10 mouse cellular contexts compared by ENCODE assay signal in the genomic region with DNA sequence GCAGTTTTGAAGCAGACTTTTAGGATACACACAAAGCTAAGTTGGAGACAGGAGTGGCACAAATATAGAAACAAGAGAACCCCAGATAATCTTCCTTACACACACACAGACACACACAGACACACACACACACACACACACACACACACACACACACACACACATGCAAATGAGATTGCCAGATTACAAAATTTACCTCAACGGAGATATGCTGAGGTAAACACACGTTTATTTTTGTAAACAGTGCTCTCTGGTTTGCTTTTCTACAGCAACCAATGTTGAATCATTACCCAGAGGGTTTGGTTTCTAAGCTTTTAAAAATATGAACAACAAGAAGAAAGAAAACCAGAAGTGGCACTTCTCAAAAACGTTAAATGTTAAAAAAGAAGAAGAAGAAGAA. TPM values are rescaled to one million over a fixed set of nuclear protein-coding genes. Genes with fewer than 3 reads are reported as not detected.
DNase-seq lines count a peak whose midpoint lies in the region; ATAC-seq and TF ChIP-seq lines count a peak whose summit lies in the region.
"Had no signal": no experiment of that assay in that cellular context is flagged by ENCODE, and none has a peak within 500 bp of the region (broad histone marks: within the 10 kb centered on the region; RNA-seq: fewer than 3 reads in every experiment).

No protein-coding gene starts in this region.

- no peak for TF ChIP-seq EP300 in heart, adult 2 months (IDR thresholded peaks at IDR 0.05; ENCODE audit: insufficient read depth, low read depth, low read length)

- H3K9ac ChIP-seq in heart, embryonic 14.5 days (ENCODE audit: low read length): peak overlapping the region; percentile 25; the same call in 1 of the 2 replicates
- H3K9ac ChIP-seq in heart, adult 2 months (ENCODE audit: low read depth, low read length): no peak overlapping the region
- H3K9ac ChIP-seq in hindbrain, embryonic 12.5 days: peak overlapping the region; percentile 45; the same call in 1 of the 2 replicates
- peak overlapping the region; percentile 46; the same call in 1 of the 2 replicates for H3K9ac ChIP-seq in midbrain, embryonic 12.5 days (replicated peaks)

- 23% methylated on average over 3 of the region's 3 CpGs for whole genome bisulfite sequencing in heart, embryonic 14.5 days
- WGBS in heart, adult 2 months: 25% methylated on average over 3 of the region's 3 CpGs
- WGBS in bone marrow, adult 2 months: 2% methylated on average over 3 of the region's 3 CpGs
- WGBS in hindbrain, embryonic 12.5 days: 36% methylated on average over 3 of the region's 3 CpGs
- WGBS in midbrain, embryonic 12.5 days: 55% methylated on average over 3 of the region's 3 CpGs

- H3K4me3 ChIP-seq in heart, embryonic 14.5 days (ENCODE audit: control insufficient read depth in 1 of 2, insufficient read depth in 1 of 2, low read depth in 1 of 2, low read length in 2 of 2): peak overlapping the region in 1 of 2 experiments; percentile 16; a peak in 1 of 4 replicates
- no peak overlapping the region for H3K4me3 ChIP-seq in heart, adult 2 months
- peak overlapping the region; percentile 51 for H3K4me3 ChIP-seq in bone marrow, adult 2 months (replicated peaks; ENCODE audit: control insufficient read depth, low read depth, low read length)
- H3K4me3 ChIP-seq in hindbrain, embryonic 12.5 days: peak overlapping the region; percentile 89
- H3K4me3 ChIP-seq in midbrain, embryonic 12.5 days: peak overlapping the region; percentile 89; the same call in 1 of the 2 replicates
- no peak overlapping the region for H3K4me3 ChIP-seq in left cerebral cortex, adult 2 months

- no peaks in the 10 kb centered on the region for H3K36me3 ChIP-seq in heart, embryonic 14.5 days (ENCODE audit: control insufficient read depth, insufficient read depth, low read length)
- H3K36me3 ChIP-seq in heart, adult 2 months (ENCODE audit: control insufficient read depth, insufficient read depth, low read length): no peaks in the 10 kb centered on the region
- no peaks in the 10 kb centered on the region for H3K36me3 ChIP-seq in hindbrain, embryonic 12.5 days
- no peaks in the 10 kb centered on the region for H3K36me3 ChIP-seq in midbrain, embryonic 12.5 days

- H3K9me3 ChIP-seq in heart, embryonic 14.5 days (ENCODE audit: control insufficient read depth, low read length): no peaks in the 10 kb centered on the region
- H3K9me3 ChIP-seq in hindbrain, embryonic 12.5 days (replicated peaks): no peaks in the 10 kb centered on the region
- no peaks in the 10 kb centered on the region for H3K9me3 ChIP-seq in midbrain, embryonic 12.5 days

- peaks cover 0 to 12% of the 10 kb centered on the region in 2 experiments; a peak in 3 of 4 replicates for H3K4me1 ChIP-seq in heart, embryonic 14.5 days (ENCODE audit: control insufficient read depth in 2 of 2, insufficient read depth in 2 of 2, low read length in 2 of 2)
- H3K4me1 ChIP-seq in heart, adult 2 months (ENCODE audit: control insufficient read depth, insufficient read depth, low read length): peaks cover 2% of the 10 kb centered on the region
- H3K4me1 ChIP-seq in bone marrow, adult 2 months (ENCODE audit: control insufficient read depth, insufficient read depth, low read length): no peaks in the 10 kb centered on the region; the same call in 1 of the 2 replicates
- peaks cover 9% of the 10 kb centered on the region for H3K4me1 ChIP-seq in hindbrain, embryonic 12.5 days
- peaks cover 16% of the 10 kb centered on the region for H3K4me1 ChIP-seq in midbrain, embryonic 12.5 days

- no peak for DNase-seq in heart, adult 2 months
- DNase-seq in frontal cortex, postnatal 14 days (ENCODE audit: low spot score in 2 of 2): no peak
- DNase-seq in left cerebral cortex, adult 2 months (ENCODE audit: extremely low spot score in 1 of 2, low spot score in 2 of 2): no peak
- DNase-seq in ovary, adult 18-20 months (ENCODE audit: low spot score): no peak
- DNase-seq: kidney, postnatal 4 days had no signal

- intact Hi-C loops in heart, adult 2 months (cut with DNase I): loop anchor here (5.0 kb wide), 2 partner anchors 116 to 1111 kb away; a partner anchor contains a TSS
- intact Hi-C loops in left cerebral cortex, adult 2 months (cut with DNase I): loop anchor here (10.0 kb wide), 2 partner anchors 219 to 289 kb away; a partner anchor contains a TSS

- H3K27me3 ChIP-seq in heart, embryonic 14.5 days (ENCODE audit: control insufficient read depth, insufficient read depth, low read length): no peaks in the 10 kb centered on the region
- no peaks in the 10 kb centered on the region for H3K27me3 ChIP-seq in heart, adult 2 months (ENCODE audit: control insufficient read depth, insufficient read depth, low read length)
- H3K27me3 ChIP-seq in hindbrain, embryonic 12.5 days: no peaks in the 10 kb centered on the region
- H3K27me3 ChIP-seq in midbrain, embryonic 12.5 days: no peaks in the 10 kb centered on the region
- H3K27me3 ChIP-seq: CH12.LX had no signal

- H3K27ac ChIP-seq in heart, embryonic 14.5 days (replicated peaks in 1 of 2; ENCODE audit: control insufficient read depth in 1 of 2, insufficient read depth in 1 of 2, low read depth in 2 of 2, low read length in 2 of 2): no peak overlapping the region
- no peak overlapping the region for H3K27ac ChIP-seq in heart, adult 2 months
- H3K27ac ChIP-seq in bone marrow, adult 2 months (ENCODE audit: control insufficient read depth, insufficient read depth, low read depth, low read length, poor library complexity): no peak overlapping the region
- H3K27ac ChIP-seq in hindbrain, embryonic 12.5 days: no peak overlapping the region
- H3K27ac ChIP-seq in midbrain, embryonic 12.5 days (replicated peaks): no peak overlapping the region
- H3K27ac ChIP-seq in left cerebral cortex, adult 2 months: no peak overlapping the region

- TF ChIP-seq POLR2A in heart, adult 2 months (IDR thresholded peaks at IDR 0.05; ENCODE audit: insufficient read depth, low read depth, low read length): no peak
- TF ChIP-seq POLR2A in bone marrow, adult 2 months (IDR thresholded peaks at IDR 0.05; ENCODE audit: borderline replicate concordance, control insufficient read depth, low read depth, low read length): no peak

- no peak for TF ChIP-seq CTCF in heart, adult 2 months (IDR thresholded peaks at IDR 0.05)
- no peak for TF ChIP-seq CTCF in bone marrow, adult 2 months (IDR thresholded peaks at IDR 0.05; ENCODE audit: control insufficient read depth, insufficient read depth, low read length)
- TF ChIP-seq CTCF in left cerebral cortex, adult 2 months (IDR thresholded peaks at IDR 0.05): no peak

- no peak for ATAC-seq in heart, embryonic 14.5 days (ENCODE audit: insufficient number of reproducible peaks, insufficient read depth, low FRiP score, low read depth)
- no peak for ATAC-seq in hindbrain, embryonic 12.5 days (ENCODE audit: low FRiP score)
- ATAC-seq in midbrain, embryonic 12.5 days (ENCODE audit: low FRiP score, low read depth): no peak

- H3K79me2 ChIP-seq in heart, adult 2 months (replicated peaks; ENCODE audit: control insufficient read depth, insufficient read depth, low read length): no peaks in the 10 kb centered on the region

- H3K4me2 ChIP-seq in heart, embryonic 14.5 days (ENCODE audit: low read length): peak overlapping the region; percentile 44
- H3K4me2 ChIP-seq in hindbrain, embryonic 12.5 days (replicated peaks): peak overlapping the region; percentile 67
- peak overlapping the region; percentile 55 for H3K4me2 ChIP-seq in midbrain, embryonic 12.5 days (replicated peaks)

RNA-seq across cellular contexts. Expression of a gene that starts 1.5 kb away (rescaled TPM):
- polyA plus RNA-seq in heart, embryonic 14.5 days (2014; fragmentation: Nextera tagmentation; extraction: Ambion mirVana): 14.3 and 20.2 TPM in 2 replicates
- 10 to 100 TPM; 21.6 to 23.9 TPM for total RNA-seq in heart, adult 2 months (2021)
- 11.3 and 13.8 TPM in 2 replicates for polyA plus RNA-seq in heart, adult 2 months (2012; rRNA removed)
- polyA plus RNA-seq in bone marrow, adult 2 months (2011; ENCODE audit: insufficient read depth, insufficient read length, low replicate concordance, missing spikeins): 53.6 and 71.9 TPM in 2 replicates
- 109 and 121 TPM in 2 replicates for polyA plus RNA-seq in hindbrain, embryonic 12.5 days (2016; fragmentation: Nextera tagmentation; extraction: Ambion mirVana)
- 99.5 and 107 TPM in 2 replicates for polyA plus RNA-seq in midbrain, embryonic 12.5 days (2016; fragmentation: Nextera tagmentation; extraction: Ambion mirVana)
- 100 to 1,000 TPM; 123 to 130 TPM for total RNA-seq in left cerebral cortex, adult 2 months (2021)
- total RNA-seq: CH12.LX had no signal

RNA-seq across cellular contexts. Expression of a gene that starts 26.7 kb away (rescaled TPM):
- polyA plus RNA-seq in heart, embryonic 14.5 days (2014; fragmentation: Nextera tagmentation; extraction: Ambion mirVana): not detected in 2 replicates
- total RNA-seq in heart, adult 2 months (2021): not detected
- polyA plus RNA-seq in heart, adult 2 months (2012; rRNA removed): not detected in 2 replicates
- polyA plus RNA-seq in bone marrow, adult 2 months (2011; ENCODE audit: insufficient read depth, insufficient read length, low replicate concordance, missing spikeins): not detected in 2 replicates
- polyA plus RNA-seq in hindbrain, embryonic 12.5 days (2016; fragmentation: Nextera tagmentation; extraction: Ambion mirVana): not detected in 2 replicates
- not detected in 2 replicates for polyA plus RNA-seq in midbrain, embryonic 12.5 days (2016; fragmentation: Nextera tagmentation; extraction: Ambion mirVana)
- not detected for total RNA-seq in left cerebral cortex, adult 2 months (2021)
- total RNA-seq: CH12.LX had no signal

Comparison
In these comparisons a context has a peak if more than half of its experiments do, and no peak if none do; other contexts are left out.
1. H3K4me3 ChIP-seq: peak in bone marrow, adult 2 months (single experiment), hindbrain, embryonic 12.5 days (single experiment) and midbrain, embryonic 12.5 days (single experiment); none in heart, adult 2 months (single experiment) and left cerebral cortex, adult 2 months (single experiment).
2. Peak in every context shown above with its lines, with median percentiles within 50 percentile points of each other: H3K4me2 ChIP-seq.